15 mouse cellular contexts compared by ENCODE assay signal in genomic region chr7:100463194-100463593, GRCm38 (mm10). TPM values are rescaled to one million over a fixed set of nuclear protein-coding genes. Genes with fewer than 3 reads are reported as not detected.
DNase-seq lines count a peak whose midpoint lies in the region; ATAC-seq lines count a peak whose summit lies in the region.
"Had no signal": no experiment of that assay in that cellular context is flagged by ENCODE, and none has a peak within 500 bp of the region (broad histone marks: within the 10 kb centered on the region; RNA-seq: fewer than 3 reads in every experiment).

No protein-coding gene starts in this region.

- peak; percentile 92 for DNase-seq in heart, embryonic 10.5 days (ENCODE audit: low spot score)
- DNase-seq in heart, adult 8-10 months (ENCODE audit: low spot score), result no peak
- peak; percentile 68 for DNase-seq in MEL-GATA-1-ER (ENCODE audit: extremely low read depth, low read depth)
- DNase-seq in urinary bladder, postnatal 36 days (ENCODE audit: low spot score in 2 of 2), result no peak
- no peak for DNase-seq in thymus, postnatal 14 days
- DNase-seq: right cerebral cortex, postnatal 4 days; thymus, postnatal 25 days had no signal

- WGBS in heart, embryonic 10.5 days, result 50% methylated on average over 9 of the region's 9 CpGs
- 88% methylated on average over 9 of the region's 9 CpGs for WGBS in hindbrain, embryonic 12.5 days

- no peak overlapping the region for H3K4me3 ChIP-seq in heart, embryonic 10.5 days
- H3K4me3 ChIP-seq in erythroblast, embryonic 14.5 days (replicated peaks), result peak overlapping the region; percentile 77
- H3K4me3 ChIP-seq in hindbrain, embryonic 12.5 days, result no peak overlapping the region
- H3K4me3 ChIP-seq: hindbrain, embryonic 15.5 days; kidney, embryonic 15.5 days had no signal

- H3K4me2 ChIP-seq in hindbrain, embryonic 12.5 days (replicated peaks), result no peak overlapping the region
- H3K4me2 ChIP-seq: hindbrain, embryonic 15.5 days; kidney, embryonic 15.5 days; midbrain, embryonic 11.5 days had no signal

- no peaks in the 10 kb centered on the region for H3K27me3 ChIP-seq in heart, embryonic 10.5 days (ENCODE audit: insufficient read depth, poor library complexity, severe bottlenecking)
- H3K27me3 ChIP-seq in erythroblast, embryonic 14.5 days (ENCODE audit: control insufficient read depth), result no peaks in the 10 kb centered on the region
- no peaks in the 10 kb centered on the region for H3K27me3 ChIP-seq in hindbrain, embryonic 12.5 days
- H3K27me3 ChIP-seq: hindbrain, embryonic 15.5 days; kidney, embryonic 15.5 days had no signal

- no peak overlapping the region for H3K9ac ChIP-seq in hindbrain, embryonic 12.5 days
- H3K9ac ChIP-seq: hindbrain, embryonic 15.5 days; kidney, embryonic 15.5 days had no signal

- H3K36me3 ChIP-seq in heart, embryonic 10.5 days, result peaks cover 48% of the 10 kb centered on the region
- peaks cover 87% of the 10 kb centered on the region for H3K36me3 ChIP-seq in erythroblast, embryonic 14.5 days (ENCODE audit: control insufficient read depth)
- H3K36me3 ChIP-seq in hindbrain, embryonic 12.5 days, result peaks cover 67% of the 10 kb centered on the region

- peak overlapping the region; percentile 79; the same call in 1 of the 2 replicates for H3K27ac ChIP-seq in heart, embryonic 10.5 days
- H3K27ac ChIP-seq in hindbrain, embryonic 12.5 days, result no peak overlapping the region
- H3K27ac ChIP-seq: hindbrain, embryonic 15.5 days; kidney, embryonic 15.5 days had no signal

- peaks cover 37% of the 10 kb centered on the region for H3K4me1 ChIP-seq in heart, embryonic 10.5 days
- H3K4me1 ChIP-seq in erythroblast, embryonic 14.5 days (ENCODE audit: control insufficient read depth), result peaks cover 99% of the 10 kb centered on the region
- H3K4me1 ChIP-seq in hindbrain, embryonic 12.5 days, result no peaks in the 10 kb centered on the region

- ATAC-seq in megakaryocyte progenitor cell, adult 5-6 weeks (replicated peaks; ENCODE audit: poor library complexity), result peak; percentile 38
- ATAC-seq in hindbrain, embryonic 12.5 days (ENCODE audit: low FRiP score), result no peak

- H3K9me3 ChIP-seq in heart, embryonic 10.5 days, result no peaks in the 10 kb centered on the region
- H3K9me3 ChIP-seq in erythroblast, embryonic 14.5 days (ENCODE audit: control insufficient read depth, low read length), result no peaks in the 10 kb centered on the region
- H3K9me3 ChIP-seq in hindbrain, embryonic 12.5 days (replicated peaks), result no peaks in the 10 kb centered on the region
- H3K9me3 ChIP-seq: hindbrain, embryonic 15.5 days; kidney, embryonic 15.5 days had no signal

RNA-seq across cellular contexts. Expression of gene Ucp3, which starts 9.6 kb away (rescaled TPM):
- 0.05 and 0.14 TPM in 2 replicates for polyA plus RNA-seq in heart, embryonic 10.5 days (2016; fragmentation: Nextera tagmentation; extraction: Ambion mirVana)
- 10 to 100 TPM; 20.7 to 55.8 (median 48.5) TPM for total RNA-seq in heart, adult 8-10 months (2022)
- polyA plus RNA-seq in erythroblast, embryonic 14.5 days (2012), result 0.02 TPM in 1 of 2 replicates, not detected in the other
- total RNA-seq in megakaryocyte progenitor cell, adult 5-6 weeks (2015), result 0.15 TPM in 1 of 2 replicates, not detected in the other
- not detected in 2 replicates for total RNA-seq in megakaryocyte progenitor cell, adult 5-6 weeks (2017)
- not detected in 2 replicates for polyA plus RNA-seq in hindbrain, embryonic 12.5 days (2016; fragmentation: Nextera tagmentation; extraction: Ambion mirVana)
- polyA plus RNA-seq: C2C12; hindbrain, embryonic 15.5 days; midbrain, embryonic 11.5 days had no signal

RNA-seq across cellular contexts. Expression of gene Ucp2, which starts 29.9 kb away (rescaled TPM):
- 165 and 231 TPM in 2 replicates for polyA plus RNA-seq in heart, embryonic 10.5 days (2016; fragmentation: Nextera tagmentation; extraction: Ambion mirVana)
- 100 to 1,000 TPM; 165 to 276 (median 226) TPM for total RNA-seq in heart, adult 8-10 months (2022)
- 595 and 629 TPM in 2 replicates for polyA plus RNA-seq in erythroblast, embryonic 14.5 days (2012)
- total RNA-seq in megakaryocyte progenitor cell, adult 5-6 weeks (2015), result 208 and 232 TPM in 2 replicates
- total RNA-seq in megakaryocyte progenitor cell, adult 5-6 weeks (2017), result 90.4 and 97.3 TPM in 2 replicates
- polyA plus RNA-seq in hindbrain, embryonic 12.5 days (2016; fragmentation: Nextera tagmentation; extraction: Ambion mirVana), result 123 and 130 TPM in 2 replicates

RNA-seq across cellular contexts. Expression of gene Dnajb13, which starts 51.6 kb away (rescaled TPM):
- polyA plus RNA-seq in heart, embryonic 10.5 days (2016; fragmentation: Nextera tagmentation; extraction: Ambion mirVana), result 0.22 and 0.35 TPM in 2 replicates
- total RNA-seq in heart, adult 8-10 months (2022), result under 1 TPM in 1 of 4 experiments, not detected in 3; 0.50 TPM
- polyA plus RNA-seq in erythroblast, embryonic 14.5 days (2012), result not detected in 2 replicates
- not detected in 2 replicates for total RNA-seq in megakaryocyte progenitor cell, adult 5-6 weeks (2015)
- total RNA-seq in megakaryocyte progenitor cell, adult 5-6 weeks (2017), result 0.17 TPM in 1 of 2 replicates, not detected in the other
- 5.0 and 8.2 TPM in 2 replicates for polyA plus RNA-seq in hindbrain, embryonic 12.5 days (2016; fragmentation: Nextera tagmentation; extraction: Ambion mirVana)
- polyA plus RNA-seq: heart, embryonic 14.5 days had no signal

Comparison
In these comparisons a context has a peak if more than half of its experiments do, and no peak if none do; other contexts are left out.
1. DNase-seq: peak in heart, embryonic 10.5 days (single experiment) and MEL-GATA-1-ER (single experiment); none in heart, adult 8-10 months (single experiment), urinary bladder, postnatal 36 days (0 of 2) and thymus, postnatal 14 days (single experiment).